Mouse (Mus musculus) cerebellum, adult 2 months (tissue): ENCODE results near the gene Dst.

Experiments
- CTCF ChIP-seq: fragments of 200-500 bp; IDR thresholded peaks from 2 replicates; pipeline ENCODE4 v1.5.1; 2011; ENCODE audit warnings: low read depth, mild to moderate bottlenecking, control low read depth, low read length, moderate library complexity, borderline replicate concordance; ENCODE audit not compliant: insufficient read depth
- POLR2A ChIP-seq: fragments of 200-500 bp; IDR thresholded peaks from 2 replicates; pipeline ENCODE4 v1.6.1; 2011; ENCODE audit warnings: low read length, control low read depth, borderline replicate concordance; ENCODE audit not compliant: insufficient read depth

- TF ChIP-seq CTCF (no peak), POLR2A (no peak)
Measured at GRCm38 (mm10) chr1:34006828-34007361, 98.9 kb downstream of the Dst start.
